Mouse (Mus musculus): ENCODE results near the gene Kcnk4. TPM values are rescaled to one million over a fixed set of nuclear protein-coding genes. Genes with fewer than 3 reads are reported as not detected.

Kcnk4 gene
- total RNA-seq (2023) = 1.0 TPM in 1 of 4 replicates, not detected in the others

DNA sequence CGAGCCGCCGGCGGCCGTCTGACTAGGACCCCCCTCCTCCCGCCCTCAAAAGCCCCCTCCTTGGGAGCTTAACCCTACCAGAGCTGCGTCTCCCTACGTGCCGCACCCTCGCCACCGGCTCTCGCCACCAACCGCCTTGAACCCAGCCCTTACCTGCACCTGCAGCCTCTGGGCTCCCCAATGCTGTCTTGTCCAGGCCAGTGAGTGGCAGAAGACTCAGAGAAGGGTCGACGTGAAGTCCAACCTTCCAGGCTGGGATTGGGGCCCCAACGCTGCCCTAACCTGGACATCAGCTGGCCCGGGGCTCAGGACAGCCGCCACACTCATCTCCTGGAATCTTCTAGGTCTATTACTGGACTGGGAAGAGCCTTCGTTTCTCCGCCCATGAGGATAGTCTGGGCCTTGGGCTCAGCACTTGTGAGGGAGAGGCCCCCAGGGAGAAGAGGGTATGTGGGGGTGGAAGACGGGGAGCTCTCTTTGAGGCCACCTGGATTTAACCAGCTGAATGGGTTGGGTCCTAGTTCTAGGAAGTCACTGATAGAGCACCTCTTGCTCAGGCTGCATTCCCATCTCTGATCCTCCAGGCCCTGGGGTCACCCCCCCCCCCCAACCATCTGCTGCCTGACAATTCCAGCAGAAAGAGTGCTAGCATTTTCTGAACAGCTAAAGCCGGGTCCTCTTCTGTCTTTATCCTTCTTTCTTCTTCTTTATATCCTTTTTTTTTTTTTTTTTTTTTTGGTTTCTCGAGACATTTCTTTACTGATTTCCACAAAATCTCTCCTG is at the start of gene Kcnk4:
Gene Kcnk4, minus strand, starts transcription at position 321 of the 783 bp plus-strand sequence.

DNA sequence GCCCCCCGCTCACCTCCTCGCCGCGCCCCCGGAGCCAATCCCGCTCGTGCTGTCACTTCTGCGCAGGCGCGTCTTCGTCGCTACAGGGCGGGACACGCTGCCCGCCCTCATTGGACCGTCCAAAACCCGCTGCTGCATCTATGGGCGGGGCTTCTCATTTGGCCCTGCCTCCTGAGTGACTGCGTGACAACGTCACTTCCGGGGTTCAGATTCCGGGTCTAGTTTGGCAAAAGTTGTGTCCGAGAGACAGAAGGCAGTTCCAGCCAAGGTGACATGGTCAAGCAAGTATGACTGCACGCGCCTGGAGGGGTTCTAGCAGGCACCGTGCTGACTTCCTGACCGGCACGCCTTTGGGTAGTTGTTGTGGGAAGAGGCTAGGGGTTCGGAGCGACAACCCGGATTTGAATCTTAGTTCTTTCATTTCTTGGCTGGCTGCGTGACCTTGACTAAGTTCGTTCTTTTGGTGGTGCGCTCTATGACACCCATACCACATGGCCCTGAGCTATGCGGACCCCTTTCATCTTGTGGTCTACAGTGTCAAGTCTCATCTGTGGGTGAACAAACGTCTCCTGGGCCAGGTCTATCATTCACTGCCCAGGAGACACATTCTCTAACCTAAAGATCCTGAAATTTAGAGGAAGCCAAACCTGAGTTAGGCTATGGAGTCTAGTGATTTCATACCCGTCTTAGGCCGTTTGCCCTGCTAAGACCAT is 46.2 kb upstream of the Kcnk4 start, which contains the start of gene Fkbp2:
Gene Fkbp2, minus strand, starts transcription at position 121 of the 713 bp plus-strand sequence.

DNA sequence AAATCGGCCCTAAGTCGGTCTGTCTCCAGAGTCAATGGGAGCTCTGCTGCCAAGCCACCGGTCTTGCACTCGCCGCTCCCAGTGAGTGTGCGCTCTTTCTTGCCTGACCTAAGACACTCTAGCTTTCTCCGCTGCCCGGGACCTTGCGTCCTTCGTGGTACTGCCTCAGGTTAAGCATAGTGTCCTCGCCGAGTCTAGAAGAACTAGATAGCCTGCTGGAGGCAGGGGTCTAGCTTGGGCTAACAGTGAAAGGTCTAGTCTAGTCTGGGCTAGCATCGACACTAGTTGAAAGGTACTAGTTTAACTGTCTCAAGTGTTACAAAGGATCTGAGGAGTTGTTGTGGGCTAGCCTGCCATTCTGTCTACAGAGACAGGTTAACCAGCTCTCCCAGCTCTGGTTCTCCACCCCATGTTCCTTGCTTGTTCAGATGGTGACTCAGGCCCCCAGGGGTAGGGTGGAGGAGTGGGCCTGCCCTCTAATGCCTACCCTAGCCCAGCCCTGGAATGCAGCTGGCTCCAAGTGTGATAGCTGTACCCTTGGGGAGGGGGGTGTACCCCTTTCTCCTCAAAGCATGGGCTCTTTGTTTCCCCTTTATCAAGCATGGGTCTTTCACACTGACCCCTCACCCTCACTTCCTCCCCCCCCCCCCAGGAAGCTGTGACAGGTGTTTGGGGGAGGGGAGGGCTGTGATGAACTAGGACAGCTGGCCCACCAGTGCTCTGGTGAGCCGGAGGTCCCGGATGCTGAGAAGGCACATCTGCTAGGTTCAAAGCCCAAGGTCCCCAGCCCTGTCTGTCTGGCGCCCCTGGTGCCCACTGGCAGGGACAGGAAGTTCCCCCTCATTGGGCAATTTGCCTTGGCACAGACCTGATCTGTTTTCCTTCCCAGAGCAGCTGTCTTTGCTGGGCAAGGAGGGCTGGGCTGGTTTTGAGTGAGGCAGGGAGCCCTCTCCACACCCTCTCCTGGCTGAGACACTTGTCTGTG is 41.5 kb upstream of the Kcnk4 start, which contains the start of gene Plcb3:
Gene Plcb3, minus strand, starts transcription at position 934 of the 985 bp plus-strand sequence.

DNA sequence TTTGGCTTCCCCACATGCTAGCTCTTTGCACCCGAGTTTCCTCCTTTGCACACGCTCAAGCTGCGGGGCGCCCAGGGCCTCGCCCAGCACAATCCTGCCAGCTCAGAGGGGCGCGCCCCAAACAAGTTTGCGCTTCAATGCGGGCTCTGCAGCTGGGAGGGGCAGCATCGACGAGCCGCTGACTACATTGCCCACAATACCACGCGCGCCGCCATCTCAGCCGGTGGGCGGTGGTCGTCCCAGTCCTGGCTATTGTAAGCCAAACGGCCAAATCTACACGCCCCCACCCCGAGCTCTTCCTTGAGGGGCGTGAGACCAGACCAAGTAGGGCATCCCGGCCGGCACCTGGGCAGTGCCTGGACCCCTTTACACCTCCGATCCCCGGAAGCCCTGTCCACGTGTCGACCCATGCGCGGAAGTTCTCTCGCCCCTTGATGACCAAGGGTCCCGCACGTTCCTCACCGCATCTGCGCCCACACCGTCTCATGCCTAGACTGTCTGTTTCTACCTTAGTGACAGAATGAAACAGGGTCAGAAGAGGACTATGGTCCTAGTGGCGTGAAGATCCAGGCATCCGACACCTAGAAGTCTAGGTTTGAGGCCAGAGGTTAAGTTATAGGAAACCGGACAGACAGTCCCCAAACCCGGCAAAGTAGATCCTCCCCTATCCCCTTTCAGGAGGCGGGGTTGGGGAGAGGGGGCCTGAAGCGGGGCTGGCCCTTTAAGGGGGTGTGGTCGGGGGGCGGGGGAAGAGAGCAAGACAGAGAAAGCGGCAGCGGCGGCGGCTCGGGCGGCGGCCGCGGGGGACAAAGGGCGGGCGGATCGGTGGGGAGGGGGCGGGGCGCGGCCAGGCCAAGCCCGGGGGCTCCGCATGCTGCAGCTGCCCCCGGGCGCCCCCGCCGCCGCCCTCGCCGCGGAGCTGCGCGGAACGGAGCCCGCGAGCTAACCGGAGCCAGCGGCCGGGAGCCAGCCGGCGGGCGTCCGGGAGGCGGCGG is 40.2 kb upstream of the Kcnk4 start, which contains the start of gene Ppp1r14b:
Gene Ppp1r14b, plus strand, starts transcription at position 758 of the 995 bp plus-strand sequence.

DNA sequence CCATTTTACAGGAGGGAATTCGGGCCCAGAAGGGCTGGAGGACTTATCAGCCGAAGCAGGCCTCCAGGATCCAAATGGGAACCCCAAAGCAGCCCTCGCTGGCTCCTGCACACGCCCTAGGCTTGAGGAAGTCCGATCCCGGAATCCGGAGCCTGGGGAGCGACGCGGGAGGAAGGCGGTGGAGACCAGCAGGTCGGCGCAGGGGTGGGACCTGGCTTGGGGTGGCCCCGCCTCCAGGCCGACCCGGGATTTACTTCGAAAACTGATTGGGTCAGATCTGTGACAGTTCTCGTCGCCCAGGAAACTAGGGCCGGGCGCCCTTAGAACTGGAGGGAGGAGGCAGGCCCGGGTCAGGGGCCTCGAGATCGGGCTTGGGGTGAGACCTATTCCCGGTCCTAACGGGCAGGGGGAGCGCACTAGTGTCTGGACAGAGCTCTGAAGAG is 8.0 kb upstream of the Kcnk4 start, which contains the start of gene Gpr137:
Gene Gpr137, minus strand, starts transcription at position 232 of the 443 bp plus-strand sequence.

DNA sequence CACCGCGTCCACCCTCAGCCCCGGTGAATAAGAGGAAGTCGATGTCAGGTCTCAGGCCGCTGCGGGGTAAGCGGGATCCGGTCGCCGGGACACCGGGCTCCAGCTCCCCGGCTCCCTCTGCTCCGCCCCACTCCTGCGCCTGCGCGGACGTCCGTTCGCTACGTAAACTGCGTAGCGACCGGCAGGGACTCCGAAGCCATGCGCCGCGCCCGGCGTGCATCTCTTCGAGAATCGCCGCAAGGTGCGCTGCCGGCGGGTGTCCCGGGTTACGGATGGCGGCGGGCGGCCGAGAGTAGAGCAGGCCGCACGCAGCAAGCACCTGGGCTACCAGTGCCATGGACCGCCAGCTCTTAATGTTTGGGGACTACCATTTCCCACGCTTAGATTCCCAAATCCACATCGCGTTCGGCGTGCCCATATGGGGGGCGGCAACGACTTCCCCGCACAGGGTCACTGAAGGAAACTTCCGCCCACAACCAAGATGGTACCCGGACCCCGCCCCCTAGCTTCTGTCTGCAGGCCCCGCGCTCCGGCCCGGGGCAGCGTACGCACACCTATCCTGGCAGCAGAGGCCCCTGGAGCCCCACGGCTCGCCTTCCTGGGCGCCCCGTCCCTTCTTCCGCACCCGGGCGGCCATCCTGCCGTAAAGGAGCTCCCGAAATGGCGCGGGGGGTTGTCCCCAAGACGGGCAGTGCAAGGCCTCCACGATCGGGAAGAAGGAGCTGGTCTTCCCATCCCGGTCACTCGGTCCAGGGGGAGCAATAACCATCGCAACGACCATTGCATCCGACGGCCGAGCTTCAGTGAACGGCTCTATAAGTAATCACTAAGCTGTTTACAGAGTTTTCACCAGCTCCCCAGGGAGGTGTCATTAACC is 7.3 kb upstream of the Kcnk4 start, which contains the start of gene Bad:
Gene Bad, plus strand, starts transcription at position 490 of the 877 bp plus-strand sequence.

DNA sequence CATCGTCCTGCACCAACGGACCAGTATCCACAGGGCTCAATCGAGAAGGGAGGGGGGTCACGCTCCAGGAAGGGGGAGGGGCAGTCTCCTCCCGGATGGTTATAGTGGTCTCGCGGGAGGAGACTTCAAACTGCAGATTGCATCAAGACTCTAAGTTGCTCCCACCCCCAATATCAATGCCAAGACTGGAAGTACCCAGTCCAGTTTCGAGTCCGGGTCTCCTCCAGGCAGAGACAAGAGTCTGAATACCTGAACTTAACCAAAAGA is 9.1 kb downstream of the Kcnk4 start, which contains the start of gene Catsperz:
Gene Catsperz, minus strand, starts transcription at position 74 of the 267 bp plus-strand sequence.

DNA sequence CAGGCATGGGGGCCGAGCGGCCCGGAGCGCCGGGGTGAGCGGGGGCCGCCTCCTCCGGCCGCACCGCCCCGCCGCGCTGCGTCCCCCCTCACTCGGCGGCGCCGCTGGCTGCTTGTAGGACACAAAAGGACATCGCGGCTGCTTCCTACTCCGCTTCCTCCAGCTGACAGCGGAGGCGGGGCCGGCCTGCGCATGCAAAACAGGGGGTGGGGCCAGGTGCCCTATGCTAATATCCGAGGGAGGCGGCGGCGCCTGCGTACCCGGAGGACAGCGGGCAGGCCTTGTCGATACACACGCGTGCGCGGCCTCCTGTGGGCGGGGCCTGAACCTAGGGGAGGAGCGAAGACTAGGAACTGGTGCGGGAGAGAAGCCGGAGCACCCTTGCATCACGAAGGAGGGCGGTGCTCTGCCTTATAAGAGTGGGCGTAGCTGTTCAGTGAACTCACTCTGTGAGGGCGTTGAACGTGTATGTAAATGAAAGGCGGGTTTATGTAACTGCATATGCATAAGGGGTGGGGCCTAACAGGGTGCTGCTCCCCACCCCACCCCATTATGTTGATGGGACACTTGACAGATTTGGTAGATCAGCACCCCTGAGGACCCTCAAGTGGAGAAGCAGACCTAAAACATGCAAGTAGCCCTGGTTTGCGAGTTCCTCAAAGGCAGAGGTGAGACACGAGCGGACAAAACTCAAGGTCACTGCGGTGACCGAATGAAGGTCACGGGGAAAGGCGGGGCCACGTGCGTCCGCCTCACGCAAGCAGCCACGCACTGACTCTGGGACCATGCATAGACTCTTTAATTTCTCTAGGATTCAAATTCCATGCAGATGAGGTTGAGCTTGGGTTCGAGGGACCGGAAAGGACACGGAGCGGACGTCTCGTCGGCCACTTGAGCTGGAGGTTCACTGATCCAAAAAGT is 12.4 kb downstream of the Kcnk4 start, which contains the start of gene Esrra:
Gene Esrra, minus strand, starts transcription at position 167 of the 921 bp plus-strand sequence.

DNA sequence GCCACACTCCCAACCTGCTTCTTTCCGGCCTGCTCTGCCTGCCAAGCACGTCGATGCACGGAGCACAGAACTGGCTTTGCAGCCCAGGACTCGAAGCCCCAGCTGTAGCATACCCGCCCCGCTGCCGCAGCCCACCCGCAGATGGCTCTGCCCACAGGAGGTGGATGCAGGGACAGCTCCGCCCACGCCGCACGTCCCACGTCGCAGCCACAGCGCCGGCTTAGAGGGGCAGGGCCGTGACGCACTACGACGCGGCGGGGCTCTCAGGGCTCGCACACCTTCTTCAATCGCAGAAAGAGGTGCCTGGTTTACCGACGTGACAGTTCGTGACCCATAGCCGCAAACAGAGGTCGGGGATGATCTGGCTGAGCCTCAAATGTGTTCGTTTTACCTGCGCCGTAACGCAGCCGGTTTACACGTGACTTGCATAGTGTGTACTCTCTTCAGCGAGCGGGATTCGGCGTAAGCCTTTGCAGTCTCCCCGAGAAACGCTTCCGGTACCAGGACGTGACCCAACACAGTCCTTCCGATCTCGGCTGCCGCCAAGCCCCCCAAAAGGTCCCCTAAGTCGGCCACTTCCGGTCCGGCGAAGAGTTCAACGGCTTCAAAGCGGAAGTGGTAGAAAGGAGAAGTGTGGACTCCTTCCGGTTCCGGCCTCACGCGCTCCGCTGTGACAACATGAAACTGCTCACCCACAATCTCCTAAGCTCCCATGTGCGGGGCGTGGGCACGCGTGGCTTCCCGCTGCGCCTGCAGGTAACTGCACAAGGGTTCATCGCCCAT is 24.6 kb downstream of the Kcnk4 start, which contains the start of the genes Trmt112 and Prdx5:
Gene Trmt112, plus strand, starts transcription at position 192 of the 783 bp plus-strand sequence.
Gene Prdx5, minus strand, starts transcription at position 600 of the 783 bp plus-strand sequence.

Other genes starting within 250 kb of the Kcnk4 start
- gene Rps6ka4, start 93.9 kb downstream of the Kcnk4 start, total RNA-seq (2023) = 26.5 to 33.1 TPM (median 30.8 TPM) in 4 replicates
- 19.8 to 33.4 TPM (median 24.6 TPM) in 4 replicates for gene Ccdc88b, start 76.3 kb downstream of the Kcnk4 start, total RNA-seq (2023)
- gene Trmt112, start 24.8 kb downstream of the Kcnk4 start, total RNA-seq (2023) = 134 to 168 TPM (median 150 TPM) in 4 replicates
- 87.1 to 92.5 TPM (median 92.1 TPM) in 4 replicates for gene Prdx5, start 24.4 kb downstream of the Kcnk4 start, total RNA-seq (2023)
- gene Esrra, start 12.7 kb downstream of the Kcnk4 start, total RNA-seq (2023) = 51.8 to 58.5 TPM (median 55.3 TPM) in 4 replicates
- not detected in 4 replicates for gene Catsperz, start 9.1 kb downstream of the Kcnk4 start, total RNA-seq (2023)
- gene Bad, start 7.3 kb upstream of the Kcnk4 start, total RNA-seq (2023) = 9.9 to 10.3 TPM (median 10.1 TPM) in 4 replicates
- gene Gpr137, start 8.0 kb upstream of the Kcnk4 start, total RNA-seq (2023) = 17.0 to 21.0 TPM (median 18.9 TPM) in 4 replicates
- 65.3 to 101 TPM (median 80.8 TPM) in 4 replicates for gene Ppp1r14b, start 40.5 kb upstream of the Kcnk4 start, total RNA-seq (2023)
- 14.9 to 17.9 TPM (median 17.1 TPM) in 4 replicates for gene Plcb3, start 42.0 kb upstream of the Kcnk4 start, total RNA-seq (2023)
- gene Fkbp2, start 46.0 kb upstream of the Kcnk4 start, total RNA-seq (2023) = 23.9 to 26.2 TPM (median 24.8 TPM) in 4 replicates
- 14.5 to 20.1 TPM (median 17.1 TPM) in 4 replicates for gene Vegfb, start 53.1 kb upstream of the Kcnk4 start, total RNA-seq (2023)
- 23.3 to 28.0 TPM (median 24.6 TPM) in 4 replicates for gene Dnajc4, start 58.1 kb upstream of the Kcnk4 start, total RNA-seq (2023)
- 3.6 to 5.8 TPM (median 3.9 TPM) in 4 replicates for gene Nudt22, start 61.6 kb upstream of the Kcnk4 start, total RNA-seq (2023)
- 4.9 to 6.3 TPM (median 5.6 TPM) in 4 replicates for gene Trpt1, start 61.6 kb upstream of the Kcnk4 start, total RNA-seq (2023)
- 174 to 177 TPM (median 177 TPM) in 4 replicates for gene Fermt3, start 85.0 kb upstream of the Kcnk4 start, total RNA-seq (2023)
- gene Stip1, start 105.5 kb upstream of the Kcnk4 start, total RNA-seq (2023) = 97.1 to 124 TPM (median 114 TPM) in 4 replicates
- gene Macrod1, start 122.3 kb upstream of the Kcnk4 start, total RNA-seq (2023) = 5.2 to 8.4 TPM (median 6.8 TPM) in 4 replicates
- gene Flrt1, start 171.2 kb upstream of the Kcnk4 start, total RNA-seq (2023) = 0.09 TPM in 1 of 4 replicates, not detected in the others

Data from B cell, adult 62 days (primary cell).